Mouse (Mus musculus): ENCODE data around the gene Tenm2. TPM values are rescaled to one million over a fixed set of nuclear protein-coding genes. Genes with fewer than 3 reads are reported as not detected.

Gene Tenm2
- total RNA-seq, 2 experiments from 2014 or later, result 0.14 to 0.72 TPM

- peak; percentile 16 for DNase-seq
Observed at GRCm38 (mm10) chr11:36264776-36265466, 970.8 kb downstream of the Tenm2 start.

DNA sequence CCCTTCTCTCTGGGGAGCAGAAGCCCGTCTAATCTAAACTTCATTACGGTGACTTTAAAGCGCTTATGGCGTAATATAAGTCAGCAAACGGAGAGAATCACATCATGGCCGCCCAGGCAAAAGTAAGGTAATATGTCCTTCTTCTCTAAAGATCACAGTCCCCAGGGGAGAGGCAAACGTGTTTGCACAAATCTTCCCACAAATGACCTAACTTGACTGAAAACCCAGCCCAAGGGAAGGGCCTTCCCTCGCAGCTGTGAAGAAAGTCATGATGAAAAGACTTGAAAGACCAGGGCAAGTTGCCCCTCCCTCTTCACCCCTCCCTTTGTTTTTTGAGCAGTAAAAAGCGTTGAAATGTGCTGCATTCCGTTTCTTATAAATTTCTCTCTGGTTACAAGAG, 971.9 kb downstream of the Tenm2 start:
- DNase-seq, result no peak

GRCm38 (mm10) chr11:36257187-36257586, 978.6 kb downstream of the Tenm2 start:
- DNase-seq, result no peak

DNA sequence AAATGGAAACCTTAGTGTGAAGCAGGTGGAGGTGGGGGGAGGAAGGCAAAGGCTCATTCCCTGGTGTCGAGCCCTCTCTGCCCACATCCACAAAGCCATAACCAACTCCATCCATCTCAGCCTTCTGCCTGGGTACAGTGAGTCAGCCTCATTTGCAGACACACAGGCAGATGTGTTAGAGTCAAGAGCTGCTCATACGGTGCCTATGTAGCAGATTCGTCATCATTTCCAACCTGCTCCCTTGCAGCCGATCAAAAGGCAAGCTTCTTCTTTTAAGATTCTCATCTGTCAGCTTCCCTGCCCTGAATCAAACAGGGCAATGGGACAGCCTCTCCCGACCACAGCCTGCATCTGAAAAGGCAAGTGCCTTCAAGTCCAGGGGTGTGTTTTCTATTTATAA, 979.0 kb downstream of the Tenm2 start:
- no peak for DNase-seq

DNA sequence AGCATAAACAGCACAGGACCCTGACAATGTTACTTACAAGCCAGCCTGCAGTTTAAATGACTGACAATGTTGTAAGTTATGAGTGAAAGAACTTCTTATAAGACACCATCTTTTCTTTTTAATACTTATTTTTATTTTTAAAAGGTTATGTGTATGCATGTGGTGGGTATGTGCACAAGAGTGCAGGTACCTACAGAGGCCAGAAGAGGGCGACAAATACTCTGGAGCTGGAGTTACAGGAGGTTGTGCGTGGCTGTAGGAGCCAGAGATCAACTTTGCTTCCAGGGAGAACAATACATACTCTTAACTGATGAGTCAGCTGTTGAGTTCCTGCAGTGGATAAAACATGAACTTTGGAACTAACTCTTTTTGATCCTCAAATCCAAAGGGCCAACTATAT, 981.7 kb downstream of the Tenm2 start:
- DNase-seq, result no peak

GRCm38 (mm10) chr11:36250111-36250510, 985.7 kb downstream of the Tenm2 start:
- DNase-seq, result no peak

DNA sequence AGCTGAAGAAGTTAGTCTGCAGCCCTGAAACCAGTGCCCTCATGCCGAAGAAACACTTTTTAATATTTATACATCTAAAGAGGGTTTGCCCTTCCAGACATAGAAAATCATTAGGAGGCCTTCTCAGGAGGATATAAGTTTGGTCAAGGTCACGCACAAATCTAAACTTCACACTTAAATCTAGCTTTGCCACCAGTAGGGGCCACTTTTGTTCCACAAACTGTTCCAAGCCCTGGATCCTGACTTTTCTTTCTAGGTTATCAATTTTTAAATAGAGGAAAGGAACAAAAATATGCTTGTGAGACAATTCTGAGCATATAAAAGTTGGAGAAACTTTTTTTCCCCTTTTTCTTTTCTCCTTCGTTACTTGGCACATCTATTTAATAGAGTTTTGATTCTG, 989.6 kb downstream of the Tenm2 start:
- no peak for DNase-seq

GRCm38 (mm10) chr11:36244491-36244882, 991.3 kb downstream of the Tenm2 start:
- DNase-seq, result no peak

- DNase-seq, result peak; percentile 20
Observed at GRCm38 (mm10) chr11:36243747-36244490, 991.8 kb downstream of the Tenm2 start.

DNA sequence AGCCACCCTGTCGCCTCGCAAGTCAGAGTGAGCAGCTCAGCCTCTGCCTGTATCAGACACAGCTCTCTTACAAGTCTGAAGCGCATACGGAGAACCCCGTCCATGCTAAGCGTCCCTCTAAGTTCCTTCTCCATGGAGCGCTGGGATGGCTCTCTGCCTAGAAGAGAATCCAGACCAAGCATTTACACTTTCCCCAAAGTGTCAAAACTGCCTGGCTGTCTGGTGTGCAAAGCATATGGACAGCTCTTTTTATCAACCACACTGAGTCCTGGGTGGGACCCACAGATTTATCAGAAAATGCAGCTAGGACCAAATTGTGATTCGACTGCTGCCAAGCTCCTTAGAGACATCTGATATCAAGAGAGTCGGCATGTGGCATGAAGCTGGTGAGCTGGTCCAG, 996.9 kb downstream of the Tenm2 start:
- DNase-seq, result no peak

DNA sequence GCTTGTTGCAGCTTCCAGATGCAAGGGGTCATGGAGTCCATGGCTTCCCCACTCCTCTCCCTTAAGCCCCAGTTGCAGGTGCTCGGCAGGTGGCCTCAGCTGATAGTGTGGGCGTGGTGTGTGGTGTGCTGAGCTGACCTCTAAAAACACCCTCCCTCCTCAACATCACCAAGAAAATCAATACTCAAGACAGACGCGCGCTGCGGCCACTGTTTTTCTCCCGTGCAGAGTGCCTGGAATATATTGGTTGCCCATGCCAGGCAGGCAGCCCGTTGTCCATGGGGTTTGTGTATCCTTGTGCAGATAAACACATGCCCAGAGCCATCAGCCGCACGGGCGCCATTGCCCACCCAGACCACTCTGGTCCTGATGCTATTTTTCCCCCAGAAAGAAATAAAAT, 1007.1 kb downstream of the Tenm2 start:
- no peak for DNase-seq

DNA sequence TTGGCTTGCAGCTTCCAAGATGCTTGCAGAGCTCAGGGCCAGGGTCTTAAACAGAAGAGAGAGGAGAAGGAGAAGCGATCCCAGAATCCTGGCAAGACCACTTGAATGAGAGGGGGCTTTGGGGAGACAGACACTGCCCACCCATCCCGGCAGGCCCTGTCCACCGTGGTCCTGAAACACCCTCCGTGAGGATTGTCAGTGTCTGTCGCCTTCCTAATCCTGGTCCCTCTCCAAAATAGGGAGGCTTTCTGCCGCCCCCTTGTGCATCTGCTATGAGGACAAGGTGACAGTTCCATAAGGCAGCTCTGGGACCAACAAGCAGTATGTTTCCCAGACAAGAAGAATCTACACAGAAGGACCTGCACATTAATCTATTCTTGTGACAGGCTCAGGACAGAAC, 1007.6 kb downstream of the Tenm2 start:
- no peak for DNase-seq

- DNase-seq, result no peak
Observed at GRCm38 (mm10) chr11:36226061-36226460, 1009.7 kb downstream of the Tenm2 start.

DNA sequence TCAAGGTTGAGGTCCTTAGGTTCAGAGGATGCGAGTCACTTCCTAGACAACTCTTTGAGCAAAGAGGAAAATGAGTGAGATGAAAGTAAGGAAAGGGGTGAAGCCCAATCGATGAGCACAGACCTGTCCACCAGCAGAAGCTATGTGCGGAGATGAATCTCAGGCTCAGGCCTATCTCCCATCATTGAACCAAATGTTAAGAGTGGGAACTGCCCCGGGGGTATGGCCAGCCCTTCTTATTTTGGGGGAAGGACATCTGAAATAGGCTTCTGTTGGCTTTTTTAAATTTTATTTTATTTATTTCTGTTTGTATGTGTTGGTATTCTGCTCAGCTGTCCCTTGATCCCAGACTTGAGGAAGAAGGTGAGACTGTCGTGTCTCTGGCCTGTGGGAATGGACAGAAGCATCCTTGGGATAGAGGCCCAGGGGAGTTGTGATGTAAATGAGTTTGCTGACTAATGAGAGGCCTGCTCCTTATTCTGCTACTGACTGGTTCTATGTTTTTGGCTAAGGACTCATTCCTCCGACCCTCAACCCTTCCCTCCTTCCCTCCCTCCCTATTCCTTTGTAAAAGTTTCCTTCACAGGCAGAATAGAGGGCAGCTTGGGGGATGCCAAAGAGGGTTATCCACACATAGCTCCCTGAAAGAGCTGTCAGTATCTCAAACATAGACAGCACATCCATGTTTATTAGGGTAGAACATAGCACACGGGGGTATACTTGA, 1011.9 kb downstream of the Tenm2 start:
- DNase-seq, result no peak

DNA sequence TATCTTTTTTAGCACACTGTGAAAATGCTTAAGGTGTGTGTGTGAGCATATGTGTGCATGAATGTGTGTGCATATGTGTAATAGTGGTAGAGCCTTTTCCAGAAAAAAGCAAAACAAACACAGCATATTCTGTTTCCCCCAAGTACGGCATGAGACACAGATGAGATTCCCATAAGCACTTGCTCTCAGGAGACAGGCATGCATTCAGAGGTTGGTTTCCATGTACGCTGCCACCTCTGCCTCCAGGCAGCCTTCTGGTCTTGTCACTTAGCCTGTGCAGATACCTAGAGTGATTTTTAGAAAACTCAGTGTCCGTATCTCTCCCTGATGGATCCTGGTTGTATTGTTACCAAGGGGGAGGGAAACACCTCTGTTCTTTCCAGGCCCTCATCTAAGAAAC, 1013.7 kb downstream of the Tenm2 start:
- no peak for DNase-seq

GRCm38 (mm10) chr11:36221271-36221975, 1014.3 kb downstream of the Tenm2 start:
- DNase-seq, result peak; percentile 88

GRCm38 (mm10) chr11:36220651-36221050, 1015.1 kb downstream of the Tenm2 start:
- DNase-seq, result peak; percentile 61

DNA sequence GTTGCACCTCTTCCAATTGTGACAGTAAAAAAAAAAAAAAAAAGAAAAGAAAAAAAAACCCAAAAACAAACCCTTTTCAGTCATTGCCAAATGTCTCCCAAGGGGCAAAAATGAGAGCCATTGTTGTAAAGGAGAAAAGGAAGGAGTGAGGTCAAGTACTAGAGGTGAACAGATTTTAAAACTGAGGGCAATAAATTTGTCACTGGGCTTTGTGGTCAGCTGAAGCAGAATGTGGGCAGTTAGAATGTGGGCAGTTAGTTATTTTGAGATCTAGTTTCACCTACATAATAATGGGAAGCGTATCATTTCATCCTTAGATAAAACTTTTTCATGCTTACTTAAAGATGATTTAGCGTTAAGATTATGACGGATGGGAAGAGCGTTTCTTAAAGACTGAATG, 1016.2 kb downstream of the Tenm2 start:
- DNase-seq, result no peak

DNA sequence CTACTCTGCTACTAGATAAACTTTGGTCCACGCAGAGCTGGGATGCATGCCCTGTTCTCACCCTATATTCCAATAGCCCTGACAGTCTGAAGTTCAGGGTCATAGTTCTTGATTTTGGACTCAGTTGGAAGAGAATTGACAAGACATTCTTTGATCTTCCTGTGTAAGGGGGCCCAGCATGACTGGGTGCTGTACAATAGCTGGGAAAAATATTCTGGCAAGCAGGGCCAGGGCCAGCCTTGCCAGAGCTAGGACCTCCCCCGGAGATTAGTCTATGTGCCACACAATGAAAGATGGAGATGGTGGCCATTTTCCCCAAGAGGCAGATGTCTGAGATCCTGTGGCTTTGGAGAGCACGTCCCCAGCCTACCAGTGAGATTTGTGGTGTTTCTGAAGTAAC, 1021.2 kb downstream of the Tenm2 start:
- no peak for DNase-seq

DNA sequence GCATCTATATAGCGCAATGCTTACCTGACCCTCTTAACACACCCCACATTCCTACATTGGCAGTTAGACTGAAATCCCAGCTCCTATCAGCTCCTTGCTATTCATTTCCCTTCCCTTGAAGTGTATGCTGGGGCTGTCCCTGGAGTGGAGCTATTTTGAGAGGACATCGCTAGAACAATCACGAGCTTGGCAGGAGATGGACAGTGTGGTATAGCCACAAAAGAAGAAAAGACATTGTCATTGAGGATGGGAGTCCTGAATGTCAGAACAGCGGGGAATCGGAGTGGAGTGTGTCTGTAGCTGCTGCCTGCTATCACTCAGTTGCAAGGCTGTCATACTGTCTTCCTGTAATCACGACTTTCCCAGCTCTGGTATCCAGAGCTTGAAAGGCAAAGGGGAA, 1031.4 kb downstream of the Tenm2 start:
- DNase-seq, result no peak

DNA sequence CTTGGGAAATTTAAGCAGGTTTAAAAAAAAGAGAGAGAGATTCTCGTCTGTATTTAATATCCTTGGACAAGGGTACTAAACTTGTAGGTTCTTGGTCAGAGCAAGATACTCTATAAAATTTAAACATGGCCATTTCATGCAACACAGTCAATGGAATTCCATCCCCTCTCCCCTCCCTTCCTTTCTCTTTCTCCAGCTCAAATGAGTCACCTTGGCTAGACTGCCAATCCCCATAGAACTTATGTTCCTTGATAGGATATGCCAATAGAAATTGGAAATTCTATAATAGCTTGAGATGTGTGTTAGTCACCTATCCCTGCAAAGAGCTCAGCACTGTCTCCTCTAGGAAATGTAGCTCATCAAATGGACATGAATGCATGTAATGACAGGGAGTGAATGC, 1031.9 kb downstream of the Tenm2 start:
- no peak for DNase-seq

DNA sequence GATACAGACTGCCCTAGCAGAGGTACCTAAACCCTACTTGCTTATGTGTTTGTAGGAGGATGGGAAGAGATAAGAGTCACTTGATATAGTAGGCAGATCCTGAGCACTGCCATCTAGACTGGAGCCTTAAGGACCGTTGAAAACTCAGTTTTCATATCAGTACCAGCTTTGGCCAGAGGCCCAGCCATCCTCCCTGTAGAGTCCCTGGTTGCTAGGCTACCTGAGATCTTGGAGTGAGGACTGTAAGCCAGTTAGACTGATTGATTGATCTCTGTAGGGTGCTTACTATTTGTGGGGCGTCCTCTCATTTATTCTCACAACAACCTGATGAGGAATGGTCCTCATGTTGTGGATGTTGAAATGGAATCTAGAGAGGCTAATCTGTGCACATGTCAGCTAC, 1041.4 kb downstream of the Tenm2 start:
- DNase-seq, result no peak

DNA sequence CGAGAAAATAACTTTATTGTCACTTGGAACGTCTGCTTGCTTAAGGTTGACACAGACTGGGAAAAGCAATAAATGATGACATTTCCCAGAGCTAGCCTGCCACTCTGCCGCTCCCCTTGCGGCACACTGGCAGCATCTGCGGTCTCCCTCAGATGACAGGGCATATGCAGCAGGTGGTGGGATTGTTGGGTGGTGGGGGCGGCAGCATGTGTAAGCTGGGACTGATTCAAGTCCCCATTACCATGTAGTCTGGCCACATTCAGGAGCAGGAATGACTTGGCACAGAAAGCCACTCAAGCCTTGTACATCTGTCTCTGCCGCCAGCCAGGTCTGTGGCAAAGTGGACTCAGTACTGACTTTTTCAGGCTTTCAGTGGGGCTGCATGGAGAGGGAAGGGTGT, 1059.7 kb downstream of the Tenm2 start:
- DNase-seq, result no peak
